Mouse (Mus musculus): ENCODE measurements around the gene Dph3. TPM values are rescaled to one million over a fixed set of nuclear protein-coding genes. Genes with fewer than 3 reads are reported as not detected.

The Dph3 gene
- total and polyA plus RNA-seq, 3 experiments, result 75.7 to 125 (median 92.9) TPM

GRCm38 (mm10) chr14:32086226-32086625 lies 697 bp upstream of the Dph3 start:
- Histone ChIP-seq H3K4me3 (replicated peaks in 1 of 3; ENCODE audit: low read depth in 2 of 3, low read length in 2 of 3, poor library complexity in 1 of 3) (peak overlapping the region; percentile 65 to 84 (median 73)), H3K36me3 (replicated peaks in 1 of 2; ENCODE audit: control insufficient read depth in 1 of 2, insufficient read depth in 1 of 2, low read length in 1 of 2) (peaks cover 16 to 45% of the 10 kb centered on the region in 2 experiments), H3K27me3 (replicated peaks) (no peaks in the 10 kb centered on the region), H3K79me2 (replicated peaks; ENCODE audit: control insufficient read depth, extremely low read depth, insufficient read depth, poor library complexity, severe bottlenecking) (peaks cover 27% of the 10 kb centered on the region), H3K4me2 (ENCODE audit: insufficient read depth, low read depth, poor library complexity, severe bottlenecking) (peak overlapping the region; percentile 90; the same call in 1 of the 2 replicates), H3K27ac (ENCODE audit: insufficient read depth, low read depth) (peak overlapping the region; percentile 47; the same call in 1 of the 2 replicates), H3K9ac (ENCODE audit: insufficient read depth, low read depth) (peak overlapping the region; percentile 53), H3K4me1 (ENCODE audit: control insufficient read depth in 1 of 2, insufficient read depth in 2 of 2) (peaks cover 0 to 35% of the 10 kb centered on the region in 2 experiments; a peak in 2 of 4 replicates), H3K9me3 (replicated peaks; ENCODE audit: low read length) (peaks cover 2% of the 10 kb centered on the region)
- in situ Hi-C loops (cut with MboI; ENCODE audit: low pct_ligation_motif_present, low pct_unique_long_range_greater_than_20kb, low sequenced_read_pairs) (loop anchor here (5.0 to 10.0 kb wide), 2 partner anchors 294 to 431 kb away; no protein-coding TSS in a partner anchor), dilution Hi-C loops (cut with MboI; ENCODE audit: extremely low pct_ligation_motif_present, extremely low pct_unique_long_range_greater_than_20kb, low sequenced_read_pairs) (no loop called here)
- peak; percentile 71 for DNase-seq (ENCODE audit: extremely low read depth)
- TF ChIP-seq GABPA (IDR thresholded peaks at IDR 0.05; ENCODE audit: insufficient replicate concordance, low read depth, low read length), result no peak
- TF ChIP-seq PAX5 (IDR thresholded peaks at IDR 0.05; ENCODE audit: low read length), result no peak
- TF ChIP-seq TBP (conservative IDR thresholded peaks at IDR 0.05; ENCODE audit: low read depth, low read length), result 0 out of 2 replicates have a peak, but pooled peaks have one; percentile 65
- peak; percentile 90 for TF ChIP-seq MXI1 (IDR thresholded peaks at IDR 0.05; ENCODE audit: low read depth, low read length)
- 0 out of 2 replicates have a peak, but pooled peaks have one; percentile 3 for TF ChIP-seq ZMIZ1 (IDR thresholded peaks at IDR 0.05; ENCODE audit: low read depth, low read length)
- 0 out of 2 replicates have a peak, but pooled peaks have one; percentile 43 for TF ChIP-seq ELF1 (IDR thresholded peaks at IDR 0.05; ENCODE audit: low read depth, low read length)
- TF ChIP-seq MAX (IDR thresholded peaks at IDR 0.05; ENCODE audit: low read length), result peak; percentile 79
- no peak for TF ChIP-seq USF1 (IDR thresholded peaks at IDR 0.05; ENCODE audit: low read depth, low read length)
- peak; percentile 85 for TF ChIP-seq MYC (IDR thresholded peaks at IDR 0.05; ENCODE audit: low read depth, low read length)
- peak; percentile 79 for TF ChIP-seq SIN3A (IDR thresholded peaks at IDR 0.05; ENCODE audit: low read length)
- peak; percentile 96; the same call in 1 of the 2 replicates for TF ChIP-seq CHD1 (IDR thresholded peaks at IDR 0.05; ENCODE audit: low read depth, low read length)
- TF ChIP-seq EP300 (IDR thresholded peaks at IDR 0.05; ENCODE audit: low read length), result no peak
- TF ChIP-seq ZC3H11A (IDR thresholded peaks at IDR 0.05; ENCODE audit: low read depth, low read length), result no peak
- TF ChIP-seq BHLHE40 (IDR thresholded peaks at IDR 0.05; ENCODE audit: low read depth, low read length), result peak; percentile 15; the same call in 1 of the 2 replicates
- TF ChIP-seq RCOR1 (conservative IDR thresholded peaks at IDR 0.05; ENCODE audit: low read depth, low read length), result no peak
- TF ChIP-seq UBTF (IDR thresholded peaks at IDR 0.05; ENCODE audit: low read depth, low read length), result peak; percentile 59; the same call in 1 of the 2 replicates

- H3K27ac ChIP-seq (ENCODE audit: insufficient read depth, low read depth), result peak within 1 kb of the TSS; percentile 61
- H3K36me3 ChIP-seq (replicated peaks in 1 of 2; ENCODE audit: control insufficient read depth in 1 of 2, insufficient read depth in 1 of 2, low read length in 1 of 2), result peaks cover 12 to 40% of the 10 kb centered on the region in 2 experiments
- peak within 1 kb of the TSS; percentile 73 for H3K9ac ChIP-seq (ENCODE audit: insufficient read depth, low read depth)
- TF ChIP-seq SIN3A (IDR thresholded peaks at IDR 0.05; ENCODE audit: low read length), result peak; percentile 85
- no peak for TF ChIP-seq POLR2A (IDR thresholded peaks at IDR 0.05; ENCODE audit: low read depth, low read length)
- TF ChIP-seq MAX (IDR thresholded peaks at IDR 0.05; ENCODE audit: low read length), result peak; percentile 96
- TF ChIP-seq USF2 (conservative IDR thresholded peaks at IDR 0.05; ENCODE audit: low read depth, low read length), result peak; percentile 64
- TF ChIP-seq ELF1 (IDR thresholded peaks at IDR 0.05; ENCODE audit: low read depth, low read length), result no peak
- TF ChIP-seq EP300 (IDR thresholded peaks at IDR 0.05; ENCODE audit: low read length), result no peak
- peak; percentile 81 for TF ChIP-seq USF1 (IDR thresholded peaks at IDR 0.05; ENCODE audit: low read depth, low read length)
- TF ChIP-seq GABPA (IDR thresholded peaks at IDR 0.05; ENCODE audit: insufficient replicate concordance, low read depth, low read length), result no peak
- no peak for TF ChIP-seq PAX5 (IDR thresholded peaks at IDR 0.05; ENCODE audit: low read length)
- TF ChIP-seq ETS1 (conservative IDR thresholded peaks at IDR 0.05; ENCODE audit: low read depth, low read length), result no peak
- TF ChIP-seq CHD1 (IDR thresholded peaks at IDR 0.05; ENCODE audit: low read depth, low read length), result no peak
- no peak for TF ChIP-seq HCFC1 (IDR thresholded peaks at IDR 0.05; ENCODE audit: low read depth, low read length)
- peak; percentile 81 for TF ChIP-seq MYC (IDR thresholded peaks at IDR 0.05; ENCODE audit: low read depth, low read length)
- peak; percentile 98 for TF ChIP-seq ZNF384 (IDR thresholded peaks at IDR 0.05; ENCODE audit: low read depth, low read length)
- TF ChIP-seq TBP (conservative IDR thresholded peaks at IDR 0.05; ENCODE audit: low read depth, low read length), result no peak
- TF ChIP-seq RCOR1 (conservative IDR thresholded peaks at IDR 0.05; ENCODE audit: low read depth, low read length), result no peak
- TF ChIP-seq TCF12 (IDR thresholded peaks at IDR 0.05; ENCODE audit: low read depth, low read length), result peak; percentile 62
- no peak for TF ChIP-seq CTCF (conservative IDR thresholded peaks at IDR 0.05 in 1 of 2, IDR thresholded peaks at IDR 0.05 in 1 of 2; ENCODE audit: low read depth in 2 of 2, low read length in 2 of 2)
- peak; percentile 97 for TF ChIP-seq MXI1 (IDR thresholded peaks at IDR 0.05; ENCODE audit: low read depth, low read length)
- 0 out of 2 replicates have a peak, but pooled peaks have one; percentile 56 for TF ChIP-seq KAT2A (IDR thresholded peaks at IDR 0.05; ENCODE audit: insufficient replicate concordance, low read length)
- peak within 1 kb of the TSS; percentile 99 for H3K4me2 ChIP-seq (ENCODE audit: insufficient read depth, low read depth, poor library complexity, severe bottlenecking)
- in situ Hi-C loops (cut with MboI; ENCODE audit: low pct_ligation_motif_present, low pct_unique_long_range_greater_than_20kb, low sequenced_read_pairs), result loop anchor here (5.0 to 10.0 kb wide), 2 partner anchors 293 to 430 kb away; no protein-coding TSS in a partner anchor
- peaks cover 0 to 24% of the 10 kb centered on the region in 2 experiments; a peak in 2 of 4 replicates for H3K4me1 ChIP-seq (ENCODE audit: control insufficient read depth in 1 of 2, insufficient read depth in 2 of 2)
- H3K79me2 ChIP-seq (replicated peaks; ENCODE audit: control insufficient read depth, extremely low read depth, insufficient read depth, poor library complexity, severe bottlenecking), result peaks cover 22% of the 10 kb centered on the region
- dilution Hi-C loops (cut with MboI; ENCODE audit: extremely low pct_ligation_motif_present, extremely low pct_unique_long_range_greater_than_20kb, low sequenced_read_pairs), result no loop called here
- peak within 1 kb of the TSS; percentile 68 to 94 (median 73) for H3K4me3 ChIP-seq (replicated peaks in 1 of 3; ENCODE audit: low read depth in 2 of 3, low read length in 2 of 3, poor library complexity in 1 of 3)
- DNase-seq (ENCODE audit: extremely low read depth), result peak; percentile 97
- H3K27me3 ChIP-seq (replicated peaks), result no peaks in the 10 kb centered on the region
- H3K9me3 ChIP-seq (replicated peaks; ENCODE audit: low read length), result peaks cover 2% of the 10 kb centered on the region
Measured at GRCm38 (mm10) chr14:32084761-32085485, 606 bp downstream of the Dph3 start, which contains the start of gene Oxnad1. Gene Oxnad1, plus strand, starts transcription at chr14:32085374.
